Mouse (Mus musculus): ENCODE results near the gene Ak7. TPM values are rescaled to one million over a fixed set of nuclear protein-coding genes. Genes with fewer than 3 reads are reported as not detected.

Gene Ak7
- polyA plus RNA-seq, 1 experiment from 2014 or later, result 0.30 TPM

DNA sequence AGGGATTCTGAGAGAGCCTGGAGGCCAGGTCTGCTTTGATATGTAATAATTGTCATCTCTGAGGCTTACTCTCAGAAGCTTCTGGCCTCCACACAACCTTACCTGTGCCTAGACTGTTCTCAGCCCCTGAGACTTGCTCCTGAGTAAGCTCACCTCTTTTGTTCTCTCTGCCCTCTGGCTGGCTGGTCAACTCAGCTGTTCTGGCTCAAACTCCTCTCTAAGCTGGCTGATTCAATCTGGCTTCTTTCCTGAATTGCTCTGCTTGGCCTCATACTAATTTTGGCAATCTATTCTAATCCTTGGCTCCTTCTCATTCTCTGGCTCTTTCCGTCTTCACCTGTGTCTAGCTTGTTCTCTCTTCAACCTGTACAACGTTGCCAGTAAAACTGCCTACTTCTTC is 53.1 kb downstream of the Ak7 start:
- H3K27me3 ChIP-seq (ENCODE audit: control insufficient read depth, insufficient read depth, low read length), result no peaks in the 10 kb centered on the region
- no peaks in the 10 kb centered on the region for H3K9me3 ChIP-seq (ENCODE audit: control insufficient read depth, low read depth, low read length)
- ATAC-seq (ENCODE audit: insufficient number of reproducible peaks, insufficient read depth, low FRiP score, low read depth), result no peak
- no peak overlapping the region for H3K4me2 ChIP-seq (replicated peaks; ENCODE audit: low read depth, low read length)
- H3K4me1 ChIP-seq (ENCODE audit: control insufficient read depth, insufficient read depth, low read length), result no peaks in the 10 kb centered on the region
- no peak overlapping the region for H3K27ac ChIP-seq (ENCODE audit: low read length)
- no peak overlapping the region for H3K4me3 ChIP-seq (ENCODE audit: low read depth, low read length)
- WGBS, result 80% methylated on average over 2 of the region's 2 CpGs
- no peaks in the 10 kb centered on the region for H3K36me3 ChIP-seq (ENCODE audit: control insufficient read depth, insufficient read depth, low read length)
- H3K9ac ChIP-seq (replicated peaks; ENCODE audit: low read depth, low read length), result no peak overlapping the region

DNA sequence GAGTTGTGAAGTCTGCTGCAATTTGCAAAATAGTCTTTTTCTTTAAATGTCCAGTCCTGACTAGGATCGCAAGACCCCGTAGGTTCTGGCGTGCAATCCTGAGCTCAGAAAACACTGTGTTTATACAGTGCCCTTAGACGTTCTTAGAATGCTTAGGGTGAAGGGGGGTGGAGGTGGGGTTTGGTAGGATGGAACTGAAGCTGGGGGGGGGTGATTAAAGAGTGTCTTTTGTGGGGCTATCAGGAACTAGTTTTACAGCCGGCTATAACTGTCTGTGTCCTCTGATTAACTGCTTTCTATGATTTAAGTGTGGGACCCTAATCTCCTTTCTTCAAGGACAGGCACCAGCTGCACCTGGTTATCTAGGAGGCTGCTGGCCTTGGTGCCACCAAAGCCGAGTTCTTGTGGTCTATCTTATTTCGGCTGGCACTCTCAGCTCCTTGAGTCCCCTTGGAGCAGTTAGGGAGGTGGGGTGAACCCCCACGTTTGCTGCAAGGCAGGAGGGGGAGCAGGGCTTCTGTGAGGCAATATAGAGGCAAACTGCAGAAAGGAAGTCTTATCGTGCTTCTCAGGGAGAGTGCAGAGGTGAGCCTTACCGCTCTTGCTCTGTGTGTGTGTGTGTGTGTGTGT is 54.2 kb downstream of the Ak7 start:
- Histone ChIP-seq H3K36me3 (ENCODE audit: control insufficient read depth, insufficient read depth, low read length) (no peaks in the 10 kb centered on the region), H3K4me2 (replicated peaks; ENCODE audit: low read depth, low read length) (no peak overlapping the region), H3K9me3 (ENCODE audit: control insufficient read depth, low read depth, low read length) (no peaks in the 10 kb centered on the region), H3K9ac (replicated peaks; ENCODE audit: low read depth, low read length) (no peak overlapping the region), H3K27ac (ENCODE audit: low read length) (no peak overlapping the region), H3K4me3 (ENCODE audit: low read depth, low read length) (no peak overlapping the region), H3K27me3 (ENCODE audit: control insufficient read depth, insufficient read depth, low read length) (no peaks in the 10 kb centered on the region), H3K4me1 (ENCODE audit: control insufficient read depth, insufficient read depth, low read length) (no peaks in the 10 kb centered on the region)
- no peak for ATAC-seq (ENCODE audit: insufficient number of reproducible peaks, insufficient read depth, low FRiP score, low read depth)
- WGBS, result 19% methylated on average over 10 of the region's 10 CpGs

DNA sequence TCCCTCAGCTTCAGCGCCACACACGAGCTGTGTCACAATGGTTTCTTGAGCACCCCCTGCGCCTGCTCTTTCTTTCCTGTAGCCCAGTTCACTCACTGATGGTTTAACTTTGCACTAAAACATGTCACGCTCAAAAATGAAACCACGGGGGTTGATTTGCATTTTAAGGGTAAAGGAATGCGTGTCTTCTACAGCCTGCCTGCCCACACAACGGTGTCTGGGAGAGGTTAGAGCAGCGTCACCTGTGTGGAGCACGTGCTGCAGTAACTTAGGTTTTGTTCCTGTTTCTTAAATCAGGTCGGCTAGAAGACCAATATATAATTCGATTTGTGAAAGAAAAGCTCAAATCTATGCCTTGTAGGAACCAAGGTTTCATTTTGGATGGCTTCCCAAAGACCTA is 55.4 kb downstream of the Ak7 start:
- H3K4me1 ChIP-seq (ENCODE audit: control insufficient read depth, insufficient read depth, low read length), result no peaks in the 10 kb centered on the region
- 68% methylated on average over 11 of the region's 11 CpGs for WGBS
- H3K9me3 ChIP-seq (ENCODE audit: control insufficient read depth, low read depth, low read length), result no peaks in the 10 kb centered on the region
- H3K27ac ChIP-seq (ENCODE audit: low read length), result no peak overlapping the region
- no peaks in the 10 kb centered on the region for H3K27me3 ChIP-seq (ENCODE audit: control insufficient read depth, insufficient read depth, low read length)
- no peak overlapping the region for H3K4me3 ChIP-seq (ENCODE audit: low read depth, low read length)
- no peak for ATAC-seq (ENCODE audit: insufficient number of reproducible peaks, insufficient read depth, low FRiP score, low read depth)
- H3K4me2 ChIP-seq (replicated peaks; ENCODE audit: low read depth, low read length), result no peak overlapping the region
- no peaks in the 10 kb centered on the region for H3K36me3 ChIP-seq (ENCODE audit: control insufficient read depth, insufficient read depth, low read length)
- no peak overlapping the region for H3K9ac ChIP-seq (replicated peaks; ENCODE audit: low read depth, low read length)

DNA sequence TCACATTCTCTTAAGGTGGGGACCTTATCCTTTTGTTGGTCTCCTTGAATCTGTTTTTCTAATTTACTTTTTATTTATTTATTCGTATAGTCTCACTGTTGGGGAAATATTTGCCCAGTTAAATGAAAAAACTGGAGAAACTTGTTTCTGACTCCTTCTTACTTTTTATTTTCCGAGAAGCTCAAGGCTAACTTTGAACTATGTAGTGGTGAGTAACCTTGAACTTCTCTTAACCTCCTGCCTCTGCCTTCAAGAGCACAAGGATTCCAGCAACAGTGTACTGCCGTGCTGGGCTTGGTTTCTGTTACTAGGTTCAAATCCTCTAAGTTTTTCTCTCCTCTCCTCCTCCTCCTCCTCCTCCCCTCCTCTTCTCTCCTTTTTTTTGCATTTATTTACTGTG is 55.9 kb downstream of the Ak7 start:
- Histone ChIP-seq H3K9me3 (ENCODE audit: control insufficient read depth, low read depth, low read length) (no peaks in the 10 kb centered on the region), H3K4me2 (replicated peaks; ENCODE audit: low read depth, low read length) (no peak overlapping the region), H3K9ac (replicated peaks; ENCODE audit: low read depth, low read length) (no peak overlapping the region), H3K4me3 (ENCODE audit: low read depth, low read length) (no peak overlapping the region), H3K27me3 (ENCODE audit: control insufficient read depth, insufficient read depth, low read length) (no peaks in the 10 kb centered on the region), H3K4me1 (ENCODE audit: control insufficient read depth, insufficient read depth, low read length) (no peaks in the 10 kb centered on the region), H3K36me3 (ENCODE audit: control insufficient read depth, insufficient read depth, low read length) (no peaks in the 10 kb centered on the region), H3K27ac (ENCODE audit: low read length) (no peak overlapping the region)
- WGBS, result 57% methylated on average over 3 of the region's 3 CpGs
- ATAC-seq (ENCODE audit: insufficient number of reproducible peaks, insufficient read depth, low FRiP score, low read depth), result no peak

DNA sequence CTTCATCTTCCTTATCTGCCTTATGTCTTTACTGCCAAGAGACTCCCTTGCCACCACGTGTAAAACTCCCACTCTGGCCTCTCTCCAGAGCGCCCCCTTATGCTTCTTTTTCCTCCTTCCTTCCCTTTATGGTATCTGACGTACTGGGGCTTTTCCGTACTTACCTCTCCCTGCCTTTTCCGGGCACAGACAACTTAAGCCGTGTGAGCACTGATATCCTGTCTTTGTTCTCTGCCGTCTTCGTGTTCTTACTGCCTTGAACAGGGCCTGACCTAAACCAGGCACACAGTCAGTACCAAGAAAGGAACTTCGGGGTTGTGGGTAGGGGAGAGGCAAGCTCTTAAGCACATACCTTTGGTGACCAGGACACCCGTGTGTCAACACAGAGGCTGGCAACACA is 63.9 kb downstream of the Ak7 start:
- H3K27ac ChIP-seq (ENCODE audit: low read length), result no peak overlapping the region
- H3K4me3 ChIP-seq (ENCODE audit: low read depth, low read length), result no peak overlapping the region
- no peaks in the 10 kb centered on the region for H3K9me3 ChIP-seq (ENCODE audit: control insufficient read depth, low read depth, low read length)
- H3K27me3 ChIP-seq (ENCODE audit: control insufficient read depth, insufficient read depth, low read length), result no peaks in the 10 kb centered on the region
- no peak for ATAC-seq (ENCODE audit: insufficient number of reproducible peaks, insufficient read depth, low FRiP score, low read depth)
- no peaks in the 10 kb centered on the region for H3K36me3 ChIP-seq (ENCODE audit: control insufficient read depth, insufficient read depth, low read length)
- H3K9ac ChIP-seq (replicated peaks; ENCODE audit: low read depth, low read length), result no peak overlapping the region
- H3K4me1 ChIP-seq (ENCODE audit: control insufficient read depth, insufficient read depth, low read length), result no peaks in the 10 kb centered on the region
- no peak overlapping the region for H3K4me2 ChIP-seq (replicated peaks; ENCODE audit: low read depth, low read length)
- WGBS, result 67% methylated on average over 10 of the region's 10 CpGs

DNA sequence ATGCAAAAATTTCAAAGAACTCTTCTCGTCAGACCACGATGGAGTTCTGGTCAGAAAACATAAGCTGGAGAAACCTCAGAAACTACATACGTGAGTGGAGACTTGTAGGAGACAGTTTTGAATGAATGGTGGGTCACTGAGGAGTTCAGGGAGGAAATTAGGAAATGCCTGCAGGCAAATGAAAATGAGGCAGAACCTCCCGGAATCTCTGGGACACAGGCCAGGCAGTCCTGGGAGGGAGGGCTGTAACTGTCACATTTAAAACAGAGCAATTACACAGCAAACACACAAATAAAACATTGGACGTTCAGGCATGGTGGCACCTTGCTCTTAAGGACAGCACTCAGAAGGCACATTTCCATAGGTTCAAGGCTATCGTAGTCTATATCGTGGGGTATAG is 69.1 kb downstream of the Ak7 start:
- no peak overlapping the region for H3K4me3 ChIP-seq (ENCODE audit: low read depth, low read length)
- 69% methylated on average over 7 of the region's 7 CpGs for WGBS
- no peak for ATAC-seq (ENCODE audit: insufficient number of reproducible peaks, insufficient read depth, low FRiP score, low read depth)

DNA sequence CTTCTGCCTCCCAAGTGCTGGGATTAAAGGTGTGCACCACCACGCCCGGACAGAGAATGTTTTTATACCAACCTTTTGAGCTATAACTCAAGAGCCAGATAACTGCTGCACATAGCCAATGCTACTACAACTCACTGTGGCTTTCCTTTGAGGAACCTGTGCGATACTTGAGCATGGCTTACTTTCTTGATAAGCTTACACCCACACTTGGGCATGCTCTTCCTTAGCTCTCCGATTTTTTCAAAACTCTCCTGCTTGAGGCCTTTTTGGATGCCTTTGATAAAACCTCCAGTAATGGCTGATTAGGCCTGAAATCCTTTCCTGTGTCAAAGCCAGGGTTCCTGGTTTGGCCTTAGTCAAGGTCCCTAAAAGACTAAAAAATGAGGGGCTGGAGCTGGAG is 71.9 kb downstream of the Ak7 start:
- no peaks in the 10 kb centered on the region for H3K27me3 ChIP-seq (ENCODE audit: control insufficient read depth, insufficient read depth, low read length)
- H3K4me1 ChIP-seq (ENCODE audit: control insufficient read depth, insufficient read depth, low read length), result no peaks in the 10 kb centered on the region
- H3K36me3 ChIP-seq (ENCODE audit: control insufficient read depth, insufficient read depth, low read length), result no peaks in the 10 kb centered on the region
- 85% methylated on average over 4 of the region's 4 CpGs for WGBS
- no peak overlapping the region for H3K27ac ChIP-seq (ENCODE audit: low read length)
- H3K4me3 ChIP-seq (ENCODE audit: low read depth, low read length), result no peak overlapping the region
- no peak for ATAC-seq (ENCODE audit: insufficient number of reproducible peaks, insufficient read depth, low FRiP score, low read depth)
- H3K9me3 ChIP-seq (ENCODE audit: control insufficient read depth, low read depth, low read length), result no peaks in the 10 kb centered on the region
- no peak overlapping the region for H3K4me2 ChIP-seq (replicated peaks; ENCODE audit: low read depth, low read length)
- no peak overlapping the region for H3K9ac ChIP-seq (replicated peaks; ENCODE audit: low read depth, low read length)

More for the DNA sequence above, 69.1 kb downstream of the Ak7 start:
- Histone ChIP-seq H3K4me2 (replicated peaks; ENCODE audit: low read depth, low read length) (no peak overlapping the region), H3K36me3 (ENCODE audit: control insufficient read depth, insufficient read depth, low read length) (no peaks in the 10 kb centered on the region), H3K9me3 (ENCODE audit: control insufficient read depth, low read depth, low read length) (no peaks in the 10 kb centered on the region), H3K27ac (ENCODE audit: low read length) (no peak overlapping the region), H3K27me3 (ENCODE audit: control insufficient read depth, insufficient read depth, low read length) (no peaks in the 10 kb centered on the region), H3K4me1 (ENCODE audit: control insufficient read depth, insufficient read depth, low read length) (no peaks in the 10 kb centered on the region), H3K9ac (replicated peaks; ENCODE audit: low read depth, low read length) (no peak overlapping the region)

DNA sequence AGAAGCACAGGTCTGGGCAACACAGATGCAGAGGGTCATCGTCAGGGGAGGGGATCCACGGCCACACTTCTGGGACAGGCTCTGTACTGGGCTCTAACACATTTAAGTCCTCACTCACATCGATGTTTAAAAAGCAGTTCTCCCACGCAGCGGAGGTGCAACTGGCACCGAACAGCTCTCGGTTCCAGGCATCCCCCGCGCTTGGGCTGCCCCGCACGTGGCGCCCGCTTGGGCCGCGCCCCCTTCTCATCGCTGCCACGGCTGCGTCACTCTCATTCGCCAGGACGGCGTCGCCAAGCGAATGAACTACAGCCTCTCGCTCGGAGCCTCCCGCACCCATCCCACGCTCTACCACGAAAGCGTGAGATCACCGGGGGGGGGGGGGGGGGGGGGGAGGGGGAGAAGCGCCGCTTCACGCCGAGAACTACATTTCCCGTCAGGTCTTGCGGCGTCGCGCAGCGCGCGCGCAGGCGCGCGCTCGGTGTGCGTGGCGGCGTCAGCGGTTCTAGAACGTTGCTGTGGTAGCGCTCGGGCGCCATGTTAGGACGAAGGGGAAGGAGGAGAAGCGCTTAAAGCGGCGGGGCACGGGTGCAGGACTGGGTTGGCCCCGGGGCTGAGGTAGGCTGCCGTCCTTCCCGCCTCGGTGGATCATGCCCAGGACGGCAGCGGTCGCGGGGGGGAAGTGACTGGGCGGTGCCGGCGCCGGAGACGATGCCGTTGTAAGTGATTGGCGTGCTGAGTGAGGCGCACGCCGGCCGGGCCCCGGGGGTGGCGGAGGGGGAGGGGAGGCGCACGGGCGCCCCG is 78.6 kb downstream of the Ak7 start, which contains the start of gene Papola:
Papola (plus strand) TSS at position 499 of the 804 bp plus-strand sequence.
- ATAC-seq (ENCODE audit: insufficient number of reproducible peaks, insufficient read depth, low FRiP score, low read depth), result peak; percentile 92
- Histone ChIP-seq H3K4me1 (ENCODE audit: control insufficient read depth, insufficient read depth, low read length) (peaks cover 11% of the 10 kb centered on the region; the same call in 1 of the 2 replicates), H3K4me2 (replicated peaks; ENCODE audit: low read depth, low read length) (peak within 1 kb of the TSS; percentile 67), H3K27ac (ENCODE audit: low read length) (peak within 1 kb of the TSS; percentile 96), H3K27me3 (ENCODE audit: control insufficient read depth, insufficient read depth, low read length) (no peaks in the 10 kb centered on the region), H3K4me3 (ENCODE audit: low read depth, low read length) (peak within 1 kb of the TSS; percentile 87), H3K9me3 (ENCODE audit: control insufficient read depth, low read depth, low read length) (no peaks in the 10 kb centered on the region), H3K9ac (replicated peaks; ENCODE audit: low read depth, low read length) (peak within 1 kb of the TSS; percentile 92), H3K36me3 (ENCODE audit: control insufficient read depth, insufficient read depth, low read length) (no peaks in the 10 kb centered on the region)
- WGBS, result under 1% methylated on average over 72 of the region's 85 CpGs
